Comparison of ENCODE assay signal across 7 mouse cellular contexts in the genomic region with DNA sequence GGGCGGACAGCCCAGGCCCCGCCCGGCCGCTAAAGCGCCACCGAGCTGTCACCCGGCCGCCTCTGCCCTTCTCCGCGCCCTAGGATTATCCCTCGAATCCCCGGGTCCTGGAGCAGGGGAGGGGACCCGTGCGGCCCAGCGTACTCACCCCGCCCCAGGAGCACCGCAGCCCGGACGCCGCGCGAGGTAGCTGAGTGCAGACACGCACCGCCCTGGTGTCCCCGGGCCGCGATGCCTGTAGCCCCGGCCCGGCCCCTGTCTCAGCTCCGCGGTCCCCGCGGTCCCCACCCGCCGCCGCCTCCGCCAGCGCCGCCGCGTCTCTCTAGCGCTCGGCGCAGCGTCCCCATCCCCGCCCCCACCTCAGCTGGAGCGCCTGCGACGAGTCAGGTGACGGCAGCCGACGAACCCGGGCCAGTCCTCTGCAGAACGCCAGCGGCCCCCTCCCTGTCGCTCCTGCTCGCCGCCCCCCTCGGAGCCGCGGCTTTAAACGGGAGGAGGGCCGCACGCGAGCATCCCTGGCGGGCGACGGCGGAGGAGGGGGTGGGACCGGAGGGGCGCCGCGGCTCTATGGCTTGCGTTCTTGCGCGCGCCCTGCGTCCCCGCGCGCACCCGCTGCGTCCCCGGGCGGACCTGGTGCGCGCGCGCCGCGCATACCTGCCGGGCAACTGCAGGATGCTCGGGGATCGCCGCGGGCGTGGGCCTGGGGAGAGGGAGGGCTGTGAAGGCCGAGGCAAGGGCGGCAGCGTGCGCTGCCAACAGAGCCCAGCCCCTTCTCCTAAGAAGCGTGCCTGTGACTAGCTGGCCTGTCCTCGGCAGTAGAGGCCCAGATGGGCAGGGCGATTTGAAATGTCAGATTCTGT. TPM values are rescaled to one million over a fixed set of nuclear protein-coding genes. Genes with fewer than 3 reads are reported as not detected.
A peak's percentile ranks its signal among the peaks of the same experiment; 100 is the strongest.
DNase-seq lines count a peak whose midpoint lies in the region; ATAC-seq and TF ChIP-seq lines count a peak whose summit lies in the region.

Gene Snap91 (minus strand): TSS at position 542 of the 860 bp plus-strand sequence.

- peak; percentile 86 for ATAC-seq in embryonic facial prominence, embryonic 13.5 days (ENCODE audit: insufficient number of reproducible peaks, insufficient read depth, low FRiP score, low TSS enrichment, low read depth)
- peak; percentile 56 for ATAC-seq in stomach, postnatal 0 days (ENCODE audit: low FRiP score, low TSS enrichment)

- H3K36me3 ChIP-seq in embryonic facial prominence, embryonic 13.5 days, result no peaks in the 10 kb centered on the region
- H3K36me3 ChIP-seq in midbrain, embryonic 10.5 days, result no peaks in the 10 kb centered on the region
- no peaks in the 10 kb centered on the region for H3K36me3 ChIP-seq in stomach, postnatal 0 days (ENCODE audit: control insufficient read depth, insufficient read depth, low read length)

- no peak for TF ChIP-seq EP300 in stomach, postnatal 0 days (optimal IDR thresholded peaks at IDR 0.05)

- H3K9ac ChIP-seq in embryonic facial prominence, embryonic 13.5 days, result peak within 1 kb of the TSS; percentile 72
- peak within 1 kb of the TSS; percentile 31; the same call in 1 of the 2 replicates for H3K9ac ChIP-seq in stomach, postnatal 0 days (ENCODE audit: low read length)

- H3K4me3 ChIP-seq in embryonic facial prominence, embryonic 13.5 days, result peak within 1 kb of the TSS; percentile 72
- peak within 1 kb of the TSS; percentile 80 for H3K4me3 ChIP-seq in midbrain, embryonic 10.5 days
- peak within 1 kb of the TSS; percentile 55 for H3K4me3 ChIP-seq in stomach, postnatal 0 days (ENCODE audit: low read depth, low read length)

- no peak for TF ChIP-seq CTCF in stomach, postnatal 0 days (IDR thresholded peaks at IDR 0.05; ENCODE audit: low read depth)

- peaks cover 48% of the 10 kb centered on the region for H3K27me3 ChIP-seq in embryonic facial prominence, embryonic 13.5 days
- peaks cover 63% of the 10 kb centered on the region for H3K27me3 ChIP-seq in midbrain, embryonic 10.5 days (ENCODE audit: low read depth, poor library complexity, severe bottlenecking)
- H3K27me3 ChIP-seq in stomach, postnatal 0 days (ENCODE audit: control insufficient read depth, insufficient read depth, low read length), result peaks cover 13% of the 10 kb centered on the region; the same call in 1 of the 2 replicates

- H3K4me1 ChIP-seq in embryonic facial prominence, embryonic 13.5 days, result peaks cover 13% of the 10 kb centered on the region
- H3K4me1 ChIP-seq in midbrain, embryonic 10.5 days, result peaks cover 23% of the 10 kb centered on the region
- H3K4me1 ChIP-seq in stomach, postnatal 0 days (replicated peaks; ENCODE audit: control insufficient read depth, insufficient read depth), result no peaks in the 10 kb centered on the region

- peak within 1 kb of the TSS; percentile 98 for H3K4me2 ChIP-seq in embryonic facial prominence, embryonic 13.5 days
- H3K4me2 ChIP-seq in stomach, postnatal 0 days (replicated peaks; ENCODE audit: low read depth), result peak within 1 kb of the TSS; percentile 94

- H3K27ac ChIP-seq in embryonic facial prominence, embryonic 13.5 days, result no peak within 1 kb of the TSS
- H3K27ac ChIP-seq in midbrain, embryonic 10.5 days (replicated peaks), result peak within 1 kb of the TSS; percentile 83
- no peak within 1 kb of the TSS for H3K27ac ChIP-seq in stomach, postnatal 0 days (replicated peaks)

- WGBS in embryonic facial prominence, embryonic 13.5 days, result under 1% methylated on average over 104 of the region's 104 CpGs
- under 1% methylated on average over 102 of the region's 104 CpGs for WGBS in midbrain, embryonic 10.5 days
- under 1% methylated on average over 73 of the region's 104 CpGs for WGBS in stomach, postnatal 0 days

- intact Hi-C loops in heart, postnatal 36 days (cut with DNase I), result no loop called here

- DNase-seq in Muller cell, postnatal 12 days (ENCODE audit: inconsistent ontology term), result peak; percentile 78
- peak; percentile 73 to 88 for DNase-seq in adrenal gland, postnatal 36 days
- peak; percentile 12 to 25 for DNase-seq in heart, postnatal 36 days
- DNase-seq in layer of hippocampus, postnatal 25 days (ENCODE audit: extremely low spot score in 1 of 2, low spot score in 1 of 2), result peak; percentile 79
- DNase-seq in midbrain, embryonic 10.5 days (ENCODE audit: low spot score), result peak; percentile 78
- peak; percentile 33 for DNase-seq in stomach, postnatal 0 days (ENCODE audit: low spot score)

- no peaks in the 10 kb centered on the region for H3K9me3 ChIP-seq in embryonic facial prominence, embryonic 13.5 days
- no peaks in the 10 kb centered on the region for H3K9me3 ChIP-seq in midbrain, embryonic 10.5 days (replicated peaks)
- H3K9me3 ChIP-seq in stomach, postnatal 0 days (ENCODE audit: control insufficient read depth, low read length), result no peaks in the 10 kb centered on the region

RNA-seq across cellular contexts. Expression of gene Snap91, which starts in this region (rescaled TPM):
- 10 to 100 TPM; 30.2 to 60.4 TPM for total RNA-seq in adrenal gland, postnatal 36 days (2021)
- 3.8 and 5.3 TPM in 2 replicates for polyA plus RNA-seq in embryonic facial prominence, embryonic 13.5 days (2015; fragmentation: Nextera tagmentation; extraction: Ambion mirVana)
- 1 to 10 TPM; 7.3 to 8.9 TPM for total RNA-seq in heart, postnatal 36 days (2021)
- 100 to 1,000 TPM; 383 to 406 TPM for total RNA-seq in layer of hippocampus, postnatal 25 days (2021)
- 6.5 and 14.5 TPM in 2 replicates for polyA plus RNA-seq in midbrain, embryonic 10.5 days (2016; fragmentation: Nextera tagmentation; extraction: Ambion mirVana)
- 2.4 and 3.0 TPM in 2 replicates for polyA plus RNA-seq in stomach, postnatal 0 days (2015; fragmentation: Nextera tagmentation; extraction: Ambion mirVana)

Comparison
In these comparisons a context has a peak if more than half of its experiments do, and no peak if none do; other contexts are left out.
1. RNA of gene Snap91 (total RNA-seq): 383 to 406 TPM in layer of hippocampus, postnatal 25 days; 30.2 to 60.4 TPM in adrenal gland, postnatal 36 days and 7.3 to 8.9 TPM in heart, postnatal 36 days; every median in the first group is over 4 times any median in the second.
2. DNase-seq: peak in every context shown above with its lines; median percentile 80 in adrenal gland, postnatal 36 days; 79 in layer of hippocampus, postnatal 25 days; 78 in Muller cell, postnatal 12 days; 78 in midbrain, embryonic 10.5 days; 33 in stomach, postnatal 0 days; 18 in heart, postnatal 36 days.
3. Peak in every context shown above with its lines, with median percentiles within 50 percentile points of each other: H3K4me3 ChIP-seq.